Mouse (Mus musculus) c-Kit-positive CD71-positive TER-119-negative erythroid progenitor cells, embryonic 14.5 days (primary cell): Measurements from ENCODE around the gene Pax2.

Experiments used
- DNase-seq: peaks from one replicate; pipeline ENCODE4 v3.0.0-alpha.2; 2013; ENCODE audit warnings: low read depth

Gene Pax2

GRCm38 (mm10) chr19:44784391-44784790 lies 28.5 kb downstream of the Pax2 start:
- DNase-seq, result no peak

- no peak for DNase-seq
Observed at GRCm38 (mm10) chr19:44788488-44788887, 32.6 kb downstream of the Pax2 start.

- DNase-seq, result no peak
Observed at GRCm38 (mm10) chr19:44791981-44792380, 36.1 kb downstream of the Pax2 start.

- DNase-seq, result no peak
Observed at GRCm38 (mm10) chr19:44797110-44798060, 41.5 kb downstream of the Pax2 start.

- no peak for DNase-seq
Observed at GRCm38 (mm10) chr19:44798731-44799130, 42.9 kb downstream of the Pax2 start.

- DNase-seq, result no peak
Observed at GRCm38 (mm10) chr19:44799156-44799555, 43.3 kb downstream of the Pax2 start.

- DNase-seq, result no peak
Observed at GRCm38 (mm10) chr19:44800327-44800726, 44.5 kb downstream of the Pax2 start.

GRCm38 (mm10) chr19:44808734-44809133 lies 52.9 kb downstream of the Pax2 start:
- DNase-seq, result no peak

- DNase-seq, result no peak
Observed at GRCm38 (mm10) chr19:44812666-44813429, 57.0 kb downstream of the Pax2 start.

- no peak for DNase-seq
Observed at GRCm38 (mm10) chr19:44815111-44815510, 59.3 kb downstream of the Pax2 start.

- no peak for DNase-seq
Observed at GRCm38 (mm10) chr19:44817403-44818128, 61.7 kb downstream of the Pax2 start.

- DNase-seq, result no peak
Observed at GRCm38 (mm10) chr19:44818676-44819075, 62.8 kb downstream of the Pax2 start.

- no peak for DNase-seq
Observed at GRCm38 (mm10) chr19:44821581-44821980, 65.7 kb downstream of the Pax2 start.

- no peak for DNase-seq
Observed at GRCm38 (mm10) chr19:44822295-44822694, 66.5 kb downstream of the Pax2 start.

- DNase-seq, result no peak
Observed at GRCm38 (mm10) chr19:44823657-44824056, 67.8 kb downstream of the Pax2 start.

GRCm38 (mm10) chr19:44825216-44825768 lies 69.4 kb downstream of the Pax2 start:
- no peak for DNase-seq

- no peak for DNase-seq
Observed at GRCm38 (mm10) chr19:44825819-44826218, 70.0 kb downstream of the Pax2 start.

GRCm38 (mm10) chr19:44833391-44833790 lies 77.5 kb downstream of the Pax2 start:
- no peak for DNase-seq

GRCm38 (mm10) chr19:44834218-44835041 lies 78.6 kb downstream of the Pax2 start:
- no peak for DNase-seq

- DNase-seq, result no peak
Observed at GRCm38 (mm10) chr19:44835042-44835930, 79.4 kb downstream of the Pax2 start.
